Mouse (Mus musculus) layer of hippocampus, postnatal 36 days (tissue): ENCODE data around the gene Pex6. TPM values are rescaled to one million over a fixed set of nuclear protein-coding genes. Genes with fewer than 3 reads are reported as not detected.
A peak's percentile ranks its signal among the peaks of the same experiment; 100 is the strongest.

Experiments used
- DNase-seq, 2 experiments: peaks; one replicate each; pipeline ENCODE4 v3.0.0; 2022
- total RNA-seq, 2 experiments: library from RNA; stranded (reverse); gene quantifications; 2 replicates each; pipeline ENCODE4 v1.2.3; 2021

The Pex6 gene
- 10 to 100 TPM; 54.6 to 56.6 TPM for total RNA-seq

DNA sequence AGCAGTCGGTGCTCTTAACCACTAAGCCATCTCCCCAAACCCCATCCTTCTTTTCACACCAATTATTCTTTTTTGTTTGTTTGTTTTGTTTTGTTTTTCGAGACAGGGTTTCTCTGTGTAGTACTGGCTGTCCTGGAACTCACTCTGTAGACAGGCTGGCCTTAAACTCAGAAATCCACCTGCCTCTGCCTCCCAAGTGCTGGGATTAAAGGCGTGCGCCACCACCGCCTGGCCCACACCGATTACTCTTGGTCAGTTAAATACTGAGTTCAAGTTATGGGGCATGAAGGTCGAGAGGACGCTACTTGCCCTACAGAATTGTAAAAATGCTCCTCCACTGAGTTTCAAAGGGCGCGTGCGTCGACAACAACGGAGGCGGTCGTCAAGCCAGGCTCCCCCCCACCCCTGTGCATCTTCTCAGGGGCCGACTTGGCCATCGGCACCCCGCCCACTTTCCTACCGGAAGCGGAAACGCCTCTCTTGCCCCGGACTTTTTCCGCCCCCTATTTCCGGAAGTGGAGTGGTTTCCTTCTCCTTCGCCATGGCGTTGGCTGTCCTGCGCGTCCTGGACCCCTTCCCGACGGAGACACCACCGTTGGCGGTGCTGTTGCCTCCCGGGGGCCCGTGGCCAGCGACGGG is at the start of gene Pex6:
Gene Pex6 (plus strand): TSS at position 505 of the 639 bp plus-strand sequence.
- peak; percentile 91 to 93 for DNase-seq

DNA sequence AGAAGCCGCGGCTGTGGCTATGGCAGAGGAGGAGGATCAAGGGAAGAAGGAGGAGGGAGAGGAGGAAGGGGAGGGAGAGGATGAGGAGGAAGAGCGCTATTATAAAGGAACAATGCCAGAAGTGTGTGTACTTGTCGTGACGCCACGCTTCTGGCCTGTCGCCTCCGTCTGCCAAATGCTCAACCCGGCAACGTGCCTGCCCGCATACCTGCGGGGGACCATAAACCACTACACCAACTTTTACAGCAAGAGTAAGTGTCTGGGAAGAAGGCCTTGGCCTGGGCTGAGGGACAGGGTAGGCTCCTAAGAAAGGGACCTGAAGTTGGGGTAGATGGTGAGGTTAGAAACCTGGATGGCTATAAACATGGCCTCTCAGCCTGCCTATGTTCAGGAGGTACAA is 49.3 kb upstream of the Pex6 start:
- no peak for DNase-seq

GRCm38 (mm10) chr17:46662730-46663129 is 48.5 kb upstream of the Pex6 start:
- no peak for DNase-seq

DNA sequence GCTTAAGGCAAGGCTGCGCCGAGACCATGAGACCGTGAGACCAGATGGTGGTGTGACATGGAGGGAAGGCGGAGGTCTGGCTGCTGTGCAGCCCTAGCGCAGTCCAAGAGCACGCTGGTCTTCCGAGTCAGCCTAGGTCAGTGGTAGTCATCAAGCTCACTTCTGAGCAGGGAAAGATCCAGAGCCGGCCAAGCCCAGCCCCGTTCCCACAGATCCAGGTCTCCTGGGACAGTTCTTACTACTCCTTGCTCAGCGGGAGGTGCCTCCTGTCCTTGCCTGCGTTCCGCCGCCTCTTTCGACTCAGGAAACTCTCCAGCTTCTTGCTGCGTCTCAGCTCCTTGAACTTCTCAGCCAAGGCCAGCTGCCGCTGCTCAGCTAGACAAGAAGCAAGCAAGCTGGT is 43.6 kb upstream of the Pex6 start:
- DNase-seq, result no peak

GRCm38 (mm10) chr17:46669911-46670310 is 41.4 kb upstream of the Pex6 start:
- DNase-seq, result no peak

- peak; percentile 89 to 90 for DNase-seq
Measured at GRCm38 (mm10) chr17:46673850-46674529, 37.3 kb upstream of the Pex6 start, which contains the start of gene Rrp36. Gene Rrp36, minus strand, starts transcription at chr17:46674352.

- no peak for DNase-seq
Measured at GRCm38 (mm10) chr17:46674530-46675283, 36.6 kb upstream of the Pex6 start.

GRCm38 (mm10) chr17:46678416-46678815 is 32.8 kb upstream of the Pex6 start, which contains the start of gene Mea1:
Gene Mea1, plus strand, starts transcription at chr17:46678793.
- no peak for DNase-seq

GRCm38 (mm10) chr17:46678911-46679310 is 32.4 kb upstream of the Pex6 start:
- no peak for DNase-seq

GRCm38 (mm10) chr17:46679843-46680759 is 31.2 kb upstream of the Pex6 start:
- DNase-seq, result no peak

DNA sequence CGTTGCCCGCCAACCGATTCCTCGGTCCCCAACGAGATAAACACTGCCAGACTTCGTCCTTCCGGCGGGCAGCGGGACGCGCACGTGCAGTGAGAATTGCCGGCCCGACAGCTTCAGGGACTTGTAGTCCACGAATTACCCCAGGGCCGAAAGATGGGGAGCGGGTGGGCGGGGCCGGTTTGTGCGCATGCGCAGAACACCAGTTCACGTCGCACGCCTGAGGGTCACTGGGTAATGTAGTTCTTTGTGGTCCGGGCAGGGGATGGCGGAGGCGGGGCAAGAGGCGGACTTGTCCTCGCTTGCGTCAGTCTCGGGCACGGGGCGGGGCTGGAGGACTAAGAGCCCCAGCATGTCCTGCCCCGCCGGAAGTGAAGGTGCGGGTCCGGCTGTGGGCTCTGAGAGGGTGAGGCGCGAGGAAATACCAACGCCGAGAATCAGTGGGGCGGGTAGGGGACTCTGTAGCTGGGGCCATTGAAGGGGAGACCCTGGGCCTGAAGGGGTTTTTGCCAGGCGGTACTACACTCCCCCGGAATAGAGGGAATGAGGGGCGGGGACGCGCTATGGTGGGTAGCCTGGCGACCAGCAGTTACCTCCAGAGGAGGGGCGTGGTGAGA is 30.4 kb upstream of the Pex6 start, which contains the start of gene Klhdc3:
Gene Klhdc3 (minus strand): TSS at position 155 of the 614 bp plus-strand sequence.
- peak; percentile 94 to 95 for DNase-seq

- DNase-seq, result no peak
Measured at GRCm38 (mm10) chr17:46681466-46682118, 29.7 kb upstream of the Pex6 start.

GRCm38 (mm10) chr17:46682654-46683389 is 28.4 kb upstream of the Pex6 start:
- DNase-seq, result no peak

- no peak for DNase-seq
Measured at GRCm38 (mm10) chr17:46685913-46686312, 25.4 kb upstream of the Pex6 start.

DNA sequence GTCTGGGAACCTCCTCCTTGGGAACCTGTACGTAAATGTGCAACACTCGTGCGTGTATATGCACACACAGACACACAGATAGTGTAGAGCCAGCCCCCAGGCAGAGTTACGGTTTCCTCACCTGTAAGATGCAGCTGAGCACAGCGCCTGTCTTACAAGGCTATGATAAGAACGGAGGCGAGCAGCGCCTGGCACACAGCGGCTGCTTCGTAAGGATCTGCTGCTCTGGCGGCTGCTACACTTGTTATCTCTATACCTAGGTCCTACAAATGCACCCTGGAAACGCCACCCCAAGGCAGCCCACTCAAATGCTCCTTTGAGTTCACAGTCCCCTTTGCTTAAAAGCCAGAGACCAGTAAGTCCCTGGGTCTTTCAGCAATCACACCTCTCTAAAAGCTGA is 20.6 kb upstream of the Pex6 start:
- DNase-seq, result no peak

- no peak for DNase-seq
Measured at GRCm38 (mm10) chr17:46691390-46691789, 19.9 kb upstream of the Pex6 start.

DNA sequence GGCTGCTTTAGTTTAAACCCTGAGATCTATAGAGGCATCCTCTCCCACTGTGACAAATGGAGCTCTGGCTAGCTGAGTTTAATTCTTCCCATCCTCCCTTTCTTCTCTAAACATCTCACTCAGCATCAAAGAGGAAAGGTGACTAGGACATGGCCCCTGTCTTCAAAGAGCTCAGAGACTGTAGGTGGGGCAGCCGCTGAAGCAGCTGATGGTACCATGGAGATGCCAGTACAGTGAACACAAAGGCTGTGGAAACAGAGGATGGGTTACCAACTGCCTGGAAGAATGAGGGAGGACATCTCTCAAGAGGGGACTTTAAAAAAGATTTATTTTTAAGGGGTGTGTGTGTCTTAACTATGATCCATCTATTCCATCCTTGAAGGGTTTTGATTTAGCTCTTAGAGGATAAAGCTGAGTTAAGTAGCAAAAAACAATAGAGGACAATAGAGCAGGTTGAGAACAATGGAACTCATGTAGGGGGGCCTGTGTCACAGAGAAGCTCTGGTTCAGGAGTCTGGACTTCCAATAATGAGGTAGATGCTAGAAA is 16.7 kb upstream of the Pex6 start:
- no peak for DNase-seq

DNA sequence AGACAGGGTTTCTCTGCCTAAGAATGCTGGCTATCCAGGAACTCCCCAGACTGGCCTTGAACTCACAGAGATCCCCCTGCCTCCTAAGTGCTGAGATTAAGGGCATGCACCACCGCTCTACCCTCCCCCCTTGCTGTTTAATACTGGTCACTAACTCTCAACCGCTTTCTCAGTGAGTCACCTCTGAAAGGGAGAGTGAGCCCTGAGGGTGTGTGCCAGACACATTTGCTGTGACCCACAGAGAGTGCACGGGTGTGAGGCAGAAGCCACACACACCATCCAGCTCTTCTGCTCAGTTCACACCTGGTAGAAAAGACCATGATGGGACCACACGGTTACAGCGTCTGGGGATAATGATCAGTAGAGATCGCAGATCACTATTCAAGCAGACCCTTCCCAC is 12.7 kb upstream of the Pex6 start:
- DNase-seq, result no peak

DNA sequence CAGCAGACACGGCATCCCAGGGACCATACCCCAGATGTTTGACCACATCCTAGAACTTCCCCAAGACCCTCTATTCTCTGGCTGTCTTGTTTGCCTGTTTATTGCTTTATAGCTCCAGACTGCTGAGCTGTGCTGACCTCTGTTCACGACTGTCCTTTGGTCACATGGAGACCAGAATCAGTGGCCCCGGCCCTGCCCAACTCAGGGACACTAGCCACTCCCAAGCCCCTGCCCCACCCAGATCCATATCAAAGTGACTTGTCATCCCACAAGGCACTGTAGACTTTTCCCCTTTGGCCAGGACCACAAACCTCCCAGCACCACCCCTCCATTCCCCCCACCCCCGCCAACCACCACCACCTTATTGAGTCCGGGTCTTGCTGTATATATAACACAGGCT is 12.0 kb upstream of the Pex6 start:
- DNase-seq, result no peak

GRCm38 (mm10) chr17:46699912-46700311 is 11.4 kb upstream of the Pex6 start:
- no peak for DNase-seq
